Mouse (Mus musculus): Measurements from ENCODE around the gene Fhod1.

GRCm38 (mm10) chr8:105326968-105327367 lies 20.8 kb downstream of the Fhod1 start:
- no peak for TF ChIP-seq POLR2A (IDR thresholded peaks at IDR 0.05; ENCODE audit: control insufficient read depth in 1 of 2, insufficient read depth in 1 of 2, low read depth in 1 of 2, low read length in 2 of 2, poor library complexity in 1 of 2)
- TF ChIP-seq USF2 (IDR thresholded peaks at IDR 0.05; ENCODE audit: borderline replicate concordance in 1 of 2, insufficient read depth in 1 of 2, low read depth in 1 of 2, low read length in 2 of 2): no peak
- TF ChIP-seq KAT2A (conservative IDR thresholded peaks at IDR 0.05; ENCODE audit: low read depth, low read length): 0 out of 2 replicates have a peak, but pooled peaks have one; percentile 24
- no peak for TF ChIP-seq TAL1 (IDR thresholded peaks at IDR 0.05; ENCODE audit: low read length)
- no peak for TF ChIP-seq ETS1 (IDR thresholded peaks at IDR 0.05; ENCODE audit: low read depth, low read length)
- no peak for TF ChIP-seq CTCF (IDR thresholded peaks at IDR 0.05 in 2 of 3, conservative IDR thresholded peaks at IDR 0.05 in 1 of 3; ENCODE audit: control insufficient read depth in 1 of 3, insufficient read depth in 1 of 3, low read depth in 2 of 3, low read length in 3 of 3, poor library complexity in 1 of 3, severe bottlenecking in 1 of 3)
- TF ChIP-seq SMC3 (IDR thresholded peaks at IDR 0.05; ENCODE audit: low read depth, low read length): no peak
- no peak for TF ChIP-seq POLR2AphosphoS2 (IDR thresholded peaks at IDR 0.05; ENCODE audit: low read length)
- TF ChIP-seq NELFE (IDR thresholded peaks at IDR 0.05; ENCODE audit: low read depth, low read length): 0 out of 2 replicates have a peak, but pooled peaks have one; percentile 21
- no peak for TF ChIP-seq CHD2 (IDR thresholded peaks at IDR 0.05; ENCODE audit: low read length)
